Mouse (Mus musculus): ENCODE results near the gene Arhgef10l. TPM values are rescaled to one million over a fixed set of nuclear protein-coding genes. Genes with fewer than 3 reads are reported as not detected.

Arhgef10l gene
- polyA plus RNA-seq, 1 experiment from 2014 or later = 6.3 TPM

GRCm38 (mm10) chr4:140601153-140601552, 64.7 kb downstream of the Arhgef10l start:
- H3K27me3 ChIP-seq (ENCODE audit: insufficient read depth, low read length) = no peaks in the 10 kb centered on the region
- no peaks in the 10 kb centered on the region for H3K4me1 ChIP-seq (ENCODE audit: insufficient read depth)
- 71% methylated on average over 11 of the region's 11 CpGs for WGBS (ENCODE audit: insufficient replicate concordance)
- DNase-seq (no peak), ATAC-seq (no peak)
- no peak overlapping the region for H3K4me2 ChIP-seq (ENCODE audit: low read depth, low read length)
- H3K9ac ChIP-seq (replicated peaks) = no peak overlapping the region
- no peak for TF ChIP-seq EP300 (IDR thresholded peaks at IDR 0.05; ENCODE audit: low read depth)
- no peak for TF ChIP-seq CTCF (IDR thresholded peaks at IDR 0.05; ENCODE audit: low read depth)
- H3K4me3 ChIP-seq (ENCODE audit: low read depth, low read length) = no peak overlapping the region
- no peaks in the 10 kb centered on the region for H3K9me3 ChIP-seq (ENCODE audit: low read length)
- no peak overlapping the region for H3K27ac ChIP-seq (ENCODE audit: low read depth)
- peaks cover 8% of the 10 kb centered on the region for H3K36me3 ChIP-seq (replicated peaks; ENCODE audit: insufficient read depth, low read length)

- no peaks in the 10 kb centered on the region for H3K27me3 ChIP-seq (ENCODE audit: insufficient read depth, low read length)
- 66% methylated on average over 5 of the region's 5 CpGs for WGBS (ENCODE audit: insufficient replicate concordance)
- H3K4me2 ChIP-seq (ENCODE audit: low read depth, low read length) = no peak overlapping the region
- no peak for ATAC-seq
- no peak for DNase-seq
- H3K9ac ChIP-seq (replicated peaks) = no peak overlapping the region
- no peak overlapping the region for H3K4me3 ChIP-seq (ENCODE audit: low read depth, low read length)
- no peaks in the 10 kb centered on the region for H3K9me3 ChIP-seq (ENCODE audit: low read length)
- TF ChIP-seq CTCF (IDR thresholded peaks at IDR 0.05; ENCODE audit: low read depth) (no peak), EP300 (IDR thresholded peaks at IDR 0.05; ENCODE audit: low read depth) (no peak)
- H3K4me1 ChIP-seq (ENCODE audit: insufficient read depth) = no peaks in the 10 kb centered on the region
- no peak overlapping the region for H3K27ac ChIP-seq (ENCODE audit: low read depth)
- peaks cover 8% of the 10 kb centered on the region for H3K36me3 ChIP-seq (replicated peaks; ENCODE audit: insufficient read depth, low read length)
Measured at GRCm38 (mm10) chr4:140598846-140599245, 67.0 kb downstream of the Arhgef10l start.

- H3K36me3 ChIP-seq (replicated peaks; ENCODE audit: insufficient read depth, low read length) = peaks cover 8% of the 10 kb centered on the region
- no peak overlapping the region for H3K27ac ChIP-seq (ENCODE audit: low read depth)
- no peak overlapping the region for H3K4me3 ChIP-seq (ENCODE audit: low read depth, low read length)
- no peaks in the 10 kb centered on the region for H3K27me3 ChIP-seq (ENCODE audit: insufficient read depth, low read length)
- DNase-seq (no peak), ATAC-seq (no peak)
- no peak for TF ChIP-seq CTCF (IDR thresholded peaks at IDR 0.05; ENCODE audit: low read depth)
- no peak for TF ChIP-seq EP300 (IDR thresholded peaks at IDR 0.05; ENCODE audit: low read depth)
- H3K9me3 ChIP-seq (ENCODE audit: low read length) = no peaks in the 10 kb centered on the region
- H3K4me2 ChIP-seq (ENCODE audit: low read depth, low read length) = no peak overlapping the region
- H3K9ac ChIP-seq (replicated peaks) = no peak overlapping the region
- H3K4me1 ChIP-seq (ENCODE audit: insufficient read depth) = no peaks in the 10 kb centered on the region
- WGBS (ENCODE audit: insufficient replicate concordance) = 86% methylated on average over 6 of the region's 6 CpGs
Measured at GRCm38 (mm10) chr4:140597928-140598327, 67.9 kb downstream of the Arhgef10l start.

GRCm38 (mm10) chr4:140597378-140597777, 68.4 kb downstream of the Arhgef10l start:
- no peak overlapping the region for H3K9ac ChIP-seq (replicated peaks)
- no peak overlapping the region for H3K27ac ChIP-seq (ENCODE audit: low read depth)
- DNase-seq (no peak), ATAC-seq (no peak)
- no peak for TF ChIP-seq CTCF (IDR thresholded peaks at IDR 0.05; ENCODE audit: low read depth)
- no peak for TF ChIP-seq EP300 (IDR thresholded peaks at IDR 0.05; ENCODE audit: low read depth)
- no peak overlapping the region for H3K4me2 ChIP-seq (ENCODE audit: low read depth, low read length)
- no peak overlapping the region for H3K4me3 ChIP-seq (ENCODE audit: low read depth, low read length)
- 82% methylated on average over 5 of the region's 5 CpGs for WGBS (ENCODE audit: insufficient replicate concordance)
- H3K27me3 ChIP-seq (ENCODE audit: insufficient read depth, low read length) = no peaks in the 10 kb centered on the region
- H3K4me1 ChIP-seq (ENCODE audit: insufficient read depth) = no peaks in the 10 kb centered on the region
- peaks cover 8% of the 10 kb centered on the region for H3K36me3 ChIP-seq (replicated peaks; ENCODE audit: insufficient read depth, low read length)
- H3K9me3 ChIP-seq (ENCODE audit: low read length) = no peaks in the 10 kb centered on the region

GRCm38 (mm10) chr4:140593771-140594505, 71.9 kb downstream of the Arhgef10l start:
- H3K4me2 ChIP-seq (ENCODE audit: low read depth, low read length) = no peak overlapping the region
- H3K9me3 ChIP-seq (ENCODE audit: low read length) = no peaks in the 10 kb centered on the region
- H3K4me3 ChIP-seq (ENCODE audit: low read depth, low read length) = no peak overlapping the region
- DNase-seq (no peak), ATAC-seq (no peak)
- TF ChIP-seq CTCF (IDR thresholded peaks at IDR 0.05; ENCODE audit: low read depth) (no peak), EP300 (IDR thresholded peaks at IDR 0.05; ENCODE audit: low read depth) (no peak)
- H3K36me3 ChIP-seq (replicated peaks; ENCODE audit: insufficient read depth, low read length) = peaks cover 4% of the 10 kb centered on the region
- H3K4me1 ChIP-seq (ENCODE audit: insufficient read depth) = no peaks in the 10 kb centered on the region
- 82% methylated on average over 14 of the region's 14 CpGs for WGBS (ENCODE audit: insufficient replicate concordance)
- no peak overlapping the region for H3K27ac ChIP-seq (ENCODE audit: low read depth)
- H3K27me3 ChIP-seq (ENCODE audit: insufficient read depth, low read length) = no peaks in the 10 kb centered on the region
- H3K9ac ChIP-seq (replicated peaks) = no peak overlapping the region

- no peak for ATAC-seq
- Histone ChIP-seq H3K9ac (replicated peaks) (no peak overlapping the region), H3K4me3 (ENCODE audit: low read depth, low read length) (no peak overlapping the region), H3K4me2 (ENCODE audit: low read depth, low read length) (no peak overlapping the region), H3K9me3 (ENCODE audit: low read length) (no peaks in the 10 kb centered on the region), H3K36me3 (replicated peaks; ENCODE audit: insufficient read depth, low read length) (no peaks in the 10 kb centered on the region; the same call in none of the 2 replicates), H3K27ac (ENCODE audit: low read depth) (no peak overlapping the region), H3K27me3 (ENCODE audit: insufficient read depth, low read length) (no peaks in the 10 kb centered on the region), H3K4me1 (ENCODE audit: insufficient read depth) (no peaks in the 10 kb centered on the region)
- no peak for DNase-seq
- WGBS (ENCODE audit: insufficient replicate concordance) = 81% methylated on average over 16 of the region's 16 CpGs
- TF ChIP-seq EP300 (IDR thresholded peaks at IDR 0.05; ENCODE audit: low read depth) = no peak
- no peak for TF ChIP-seq CTCF (IDR thresholded peaks at IDR 0.05; ENCODE audit: low read depth)
Measured at GRCm38 (mm10) chr4:140592990-140593770, 72.6 kb downstream of the Arhgef10l start.

Measured in liver, postnatal 0 days (tissue).